Mouse (Mus musculus): ENCODE data around the gene Lamb1. TPM values are rescaled to one million over a fixed set of nuclear protein-coding genes. Genes with fewer than 3 reads are reported as not detected.

Gene Lamb1
- 4.0 and 4.3 TPM in 2 replicates for polyA plus RNA-seq (2012; rRNA removed)

DNA sequence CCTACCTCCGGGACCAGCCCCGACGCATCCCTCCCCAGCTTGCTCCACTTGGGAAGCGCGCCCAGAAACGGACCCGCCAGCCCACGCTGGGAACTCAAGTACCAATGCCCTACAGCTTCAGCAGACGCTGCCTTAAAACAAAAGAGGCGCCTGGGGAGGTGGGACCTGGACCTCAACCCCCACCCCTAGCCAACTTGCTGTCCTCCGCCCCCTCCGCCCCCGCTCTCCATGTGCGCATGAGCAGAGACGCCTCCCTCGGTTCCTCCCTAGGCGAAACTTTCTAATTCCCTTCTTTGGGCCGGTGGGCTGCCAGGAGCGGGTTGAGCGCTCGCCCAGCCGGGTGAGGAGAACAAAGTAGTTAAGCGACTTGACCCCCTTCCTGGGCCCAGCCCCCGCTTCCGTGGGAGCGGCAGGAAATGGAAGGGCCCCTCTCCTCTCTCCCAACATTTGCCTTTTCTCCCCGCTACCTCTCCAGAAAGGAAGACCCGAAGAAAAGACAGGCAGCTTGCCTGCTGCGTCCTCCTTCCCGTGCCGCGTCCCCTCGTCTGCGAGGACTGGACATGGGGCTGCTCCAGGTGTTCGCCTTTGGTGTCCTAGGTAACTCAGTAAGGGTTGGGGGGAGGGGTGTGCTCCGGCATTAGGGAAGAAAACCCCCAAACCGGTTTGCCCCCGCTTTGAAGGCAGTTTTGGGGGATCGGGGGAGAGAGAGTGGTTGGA is at the start of gene Lamb1:
TSS of gene Lamb1 (plus strand) at position 230 of the 717 bp plus-strand sequence.

DNA sequence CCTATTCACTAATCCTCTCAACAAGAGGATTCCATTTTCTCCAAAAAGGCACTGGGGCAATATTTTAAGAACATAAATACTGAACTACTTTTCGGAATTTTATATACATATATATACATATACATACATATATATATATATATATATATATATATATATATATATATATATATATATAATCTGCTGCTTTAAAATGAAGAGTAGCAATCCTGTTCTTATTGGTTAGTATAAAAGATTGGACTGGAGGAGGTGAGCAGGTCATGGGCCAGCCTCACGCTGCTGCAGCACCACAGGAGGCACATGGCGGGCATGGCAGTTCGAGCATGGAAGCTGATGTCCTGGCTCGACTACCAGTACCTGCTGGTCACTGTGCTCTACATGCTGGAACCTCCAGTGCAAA is 24.6 kb upstream of the Lamb1 start, which contains the start of gene Gm6993:
TSS of gene Gm6993 (plus strand) at position 301 of the 400 bp plus-strand sequence.

DNA sequence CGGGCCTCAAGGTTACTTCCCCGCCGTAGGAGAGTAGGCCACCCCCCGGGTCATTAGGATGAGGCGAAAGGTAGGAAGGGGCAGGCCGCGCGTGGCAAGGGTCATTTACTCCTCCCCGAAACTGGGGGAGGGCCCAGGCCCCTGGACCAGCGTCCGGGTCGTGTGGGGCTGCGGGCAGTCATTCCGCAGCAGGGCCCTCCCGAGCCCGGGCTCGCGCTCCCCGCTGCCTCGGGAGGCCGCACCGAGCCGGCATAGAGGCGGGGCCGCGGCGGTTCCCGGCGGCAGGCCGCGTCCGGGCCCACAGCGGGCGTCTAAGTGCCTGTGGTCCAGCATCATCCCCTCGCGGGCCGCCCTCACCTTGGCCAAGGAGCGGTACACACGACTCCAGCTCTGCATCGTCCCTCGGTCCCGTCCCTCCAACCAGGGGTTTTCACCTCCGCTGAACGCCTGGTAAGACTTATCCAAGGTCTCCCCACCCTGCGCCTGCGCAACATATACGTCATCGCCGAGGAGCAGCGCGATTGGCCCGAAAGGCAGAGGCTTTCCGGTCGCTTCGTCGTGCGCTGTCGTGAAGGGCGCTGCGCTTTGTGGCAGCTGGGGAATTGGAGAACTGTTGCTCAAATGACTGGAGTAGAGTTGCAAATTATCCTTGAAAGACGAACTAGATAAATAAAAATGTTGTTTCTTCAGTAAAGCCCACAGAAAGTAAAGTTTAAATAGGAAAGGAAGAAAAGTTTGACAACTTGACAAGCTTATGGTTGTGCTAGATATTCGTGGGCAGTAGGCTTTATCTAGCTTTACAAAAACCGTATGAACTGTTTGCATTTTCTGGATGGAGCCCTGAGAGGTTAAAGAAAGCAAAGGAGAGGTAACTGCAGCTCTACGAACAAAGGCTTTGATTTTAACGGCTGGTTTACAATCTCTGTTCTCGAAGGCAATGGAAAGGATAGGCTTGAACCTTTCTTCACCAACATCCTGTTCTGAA is 86.2 kb downstream of the Lamb1 start, which contains the start of gene Dld:
TSS of gene Dld (minus strand) at position 510 of the 985 bp plus-strand sequence.

Other genes starting within 250 kb of the Lamb1 start
- gene Fam110c, start 191.4 kb upstream of the Lamb1 start, polyA plus RNA-seq (2012; rRNA removed): 2.3 and 3.0 TPM in 2 replicates
- not detected in 2 replicates for gene Gm6993, start 24.5 kb upstream of the Lamb1 start, polyA plus RNA-seq (2012; rRNA removed)
- gene Dld, start 86.2 kb downstream of the Lamb1 start, polyA plus RNA-seq (2012; rRNA removed): 44.4 and 49.4 TPM in 2 replicates
- gene Slc26a3, start 125.6 kb downstream of the Lamb1 start, polyA plus RNA-seq (2012; rRNA removed): 0.02 and 0.03 TPM in 2 replicates
- gene Cbll1, start 234.4 kb downstream of the Lamb1 start, polyA plus RNA-seq (2012; rRNA removed): 2.0 and 2.1 TPM in 2 replicates

Measured in liver, embryonic 18 days (tissue).